Mouse (Mus musculus) fat pad, adult 2 months (tissue): ENCODE measurements around the gene Armc2.
"Not testable (repeated sequence)": the region's sequence is repeated elsewhere in the genome, so short reads cannot be mapped to it uniquely, and the experiment has no call there.

Source experiments
- DNase-seq: peaks from one replicate; pipeline ENCODE4 v3.0.0-alpha.2; 2011; ENCODE audit warnings: low read depth, low spot score; ENCODE audit errors: extremely low read depth

Gene Armc2

DNA sequence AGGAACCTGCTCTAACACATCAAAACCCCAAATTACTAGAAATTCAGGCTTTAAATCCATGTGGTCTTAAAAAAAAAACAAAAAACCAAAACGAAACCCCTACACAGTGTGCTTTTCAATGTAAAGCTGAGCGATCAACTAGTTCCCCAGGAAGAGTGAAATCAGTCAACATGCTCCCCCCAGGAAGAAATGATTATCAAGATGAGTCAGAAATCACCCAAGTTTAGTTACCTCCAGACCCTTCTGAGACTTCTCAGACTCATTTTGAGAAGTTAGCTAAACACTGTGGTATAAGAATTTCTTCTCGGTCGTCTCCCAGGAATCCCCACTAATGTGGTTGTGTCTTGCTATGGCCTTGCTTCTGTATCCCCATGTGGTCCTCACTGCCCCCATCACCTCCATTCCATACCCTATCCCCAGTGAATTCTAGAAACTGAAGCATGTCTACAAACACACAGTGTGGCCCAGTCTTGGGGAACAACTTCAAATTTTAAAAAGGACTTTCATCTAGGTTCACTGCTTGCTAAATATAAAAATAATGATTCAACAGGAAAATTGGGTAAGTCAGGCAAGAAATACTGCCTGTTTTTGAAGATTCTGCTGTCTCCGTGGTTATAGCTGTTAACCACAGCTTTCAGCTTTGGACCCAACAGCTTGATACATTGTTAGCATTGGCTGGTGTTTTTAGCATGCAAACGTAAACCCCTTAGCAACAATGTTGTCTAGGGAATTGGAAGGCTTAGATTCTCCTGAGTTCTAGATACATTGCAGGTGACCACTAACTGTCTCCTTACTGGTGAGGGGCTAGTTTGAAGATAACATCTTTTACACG, 39.6 kb downstream of the Armc2 start:
- no peak for DNase-seq

DNA sequence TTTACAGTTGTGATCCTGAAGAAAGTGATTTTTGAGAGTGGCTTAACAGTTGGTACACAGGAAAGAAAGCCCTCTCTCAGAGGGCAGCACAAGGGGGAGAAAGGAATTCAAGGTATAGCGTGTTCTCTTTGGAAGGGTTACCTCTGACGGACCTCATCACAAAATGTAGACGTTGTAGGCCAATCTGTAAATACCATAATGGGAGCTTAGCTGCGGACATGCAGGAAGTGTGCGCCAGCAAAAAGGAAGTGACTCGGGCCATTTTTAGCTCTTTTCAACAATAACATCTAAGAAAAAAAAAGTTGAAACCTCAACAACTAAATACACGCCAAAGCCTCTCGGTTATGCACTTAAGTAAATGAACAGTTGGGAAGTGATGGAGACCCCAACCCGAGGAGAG, 45.6 kb downstream of the Armc2 start:
- no peak for DNase-seq

DNA sequence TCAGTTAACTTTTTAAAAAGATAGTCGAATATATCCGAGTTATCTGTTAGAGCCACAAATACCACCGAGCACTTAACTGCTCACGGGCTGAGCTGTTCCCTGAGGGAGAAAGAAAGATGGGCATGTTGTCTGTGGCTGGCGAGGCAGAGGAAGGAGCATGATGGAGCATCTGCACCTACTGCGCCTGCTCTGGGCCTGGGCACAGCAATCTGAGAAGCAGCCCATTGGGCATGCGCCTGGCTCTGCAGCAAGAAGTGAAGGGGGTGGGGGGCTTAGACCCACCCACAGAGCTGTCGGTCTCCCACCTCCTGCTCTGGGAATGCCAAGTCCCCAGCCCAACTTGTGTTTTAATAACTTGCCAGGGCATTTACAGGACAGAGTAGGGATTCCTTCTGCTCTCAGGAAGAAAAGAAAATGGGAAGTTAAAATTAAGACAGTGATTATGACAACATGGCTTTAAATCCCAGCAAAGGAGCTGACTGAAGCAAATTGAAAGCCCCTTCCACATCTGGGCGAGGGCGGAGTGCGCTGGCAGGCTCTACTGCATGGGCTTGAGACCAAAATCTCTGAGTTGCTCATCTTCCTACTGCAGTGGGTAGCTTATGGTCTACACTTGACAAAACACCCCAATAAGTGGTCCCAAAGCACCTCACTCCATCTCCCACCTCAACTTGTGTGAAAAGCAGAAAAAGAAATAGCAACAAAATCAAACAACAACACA, 50.2 kb downstream of the Armc2 start:
- DNase-seq: no peak

DNA sequence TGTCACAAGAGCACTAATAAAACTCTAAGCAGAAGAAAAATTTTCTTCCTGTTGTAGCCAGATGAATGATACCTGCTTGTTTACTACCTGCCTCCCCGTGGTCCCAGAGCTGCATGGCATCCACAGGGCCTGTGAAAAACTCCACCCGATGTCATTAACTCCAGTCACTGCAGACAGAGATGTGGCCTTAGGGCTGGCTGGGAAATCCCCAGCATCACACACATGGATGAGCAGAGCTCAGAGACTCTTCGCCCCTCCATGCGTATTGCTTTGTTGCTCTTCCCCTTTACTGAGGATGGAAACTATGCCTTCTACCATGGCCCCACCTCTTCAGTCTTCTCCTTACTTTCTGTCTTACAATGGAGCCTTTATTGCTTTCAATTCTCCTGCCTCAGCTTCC, 55.5 kb downstream of the Armc2 start:
- DNase-seq: no peak

DNA sequence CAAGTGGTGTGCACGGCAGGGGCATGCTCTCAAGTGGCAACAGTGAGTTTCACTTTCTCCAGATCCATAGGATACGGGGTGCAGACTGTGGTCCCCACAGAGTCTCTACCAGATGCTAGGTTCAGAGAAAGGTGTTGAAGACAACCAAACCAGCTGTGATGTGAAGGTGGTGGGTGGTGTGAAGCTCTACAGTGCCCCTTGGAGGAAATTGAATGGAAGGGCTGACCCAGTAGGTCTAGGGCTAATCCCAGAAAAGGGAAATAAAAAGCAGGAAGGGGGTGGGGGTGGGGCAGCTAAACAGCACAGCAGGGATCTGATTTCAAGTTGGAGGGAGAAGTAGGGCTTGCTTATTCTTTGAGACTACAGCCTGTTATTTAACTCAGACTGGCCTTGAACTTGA, 58.4 kb downstream of the Armc2 start:
- no peak for DNase-seq

DNA sequence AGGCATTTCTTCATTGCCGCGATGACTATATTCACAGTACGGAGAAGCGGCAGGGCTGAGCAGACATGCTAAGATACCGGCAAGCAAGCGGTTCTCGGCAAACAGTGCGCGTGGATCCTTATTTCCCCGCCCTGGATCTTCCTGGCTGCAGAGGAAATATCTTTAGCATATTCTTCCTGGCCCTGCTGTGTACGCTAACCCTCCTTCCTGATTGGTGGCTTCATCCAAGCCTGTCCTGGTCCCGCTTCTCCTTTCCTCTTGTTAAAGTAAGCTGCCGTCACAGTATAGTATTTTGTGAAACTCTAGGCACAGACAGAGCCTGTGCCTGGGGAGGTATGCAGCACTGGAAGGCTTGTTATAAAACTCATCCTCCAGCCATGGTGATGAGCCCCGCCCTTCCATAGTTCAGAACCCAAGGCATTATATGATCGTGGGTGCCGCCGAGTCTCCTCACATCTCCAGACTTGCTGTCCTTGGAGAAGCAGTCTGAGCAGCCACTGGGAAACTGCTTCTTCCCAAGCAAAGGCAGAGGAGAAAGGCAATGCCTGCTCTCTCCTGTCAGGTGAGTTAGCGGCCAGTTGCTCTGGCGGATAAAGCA, 59.5 kb downstream of the Armc2 start:
- no peak for DNase-seq

DNA sequence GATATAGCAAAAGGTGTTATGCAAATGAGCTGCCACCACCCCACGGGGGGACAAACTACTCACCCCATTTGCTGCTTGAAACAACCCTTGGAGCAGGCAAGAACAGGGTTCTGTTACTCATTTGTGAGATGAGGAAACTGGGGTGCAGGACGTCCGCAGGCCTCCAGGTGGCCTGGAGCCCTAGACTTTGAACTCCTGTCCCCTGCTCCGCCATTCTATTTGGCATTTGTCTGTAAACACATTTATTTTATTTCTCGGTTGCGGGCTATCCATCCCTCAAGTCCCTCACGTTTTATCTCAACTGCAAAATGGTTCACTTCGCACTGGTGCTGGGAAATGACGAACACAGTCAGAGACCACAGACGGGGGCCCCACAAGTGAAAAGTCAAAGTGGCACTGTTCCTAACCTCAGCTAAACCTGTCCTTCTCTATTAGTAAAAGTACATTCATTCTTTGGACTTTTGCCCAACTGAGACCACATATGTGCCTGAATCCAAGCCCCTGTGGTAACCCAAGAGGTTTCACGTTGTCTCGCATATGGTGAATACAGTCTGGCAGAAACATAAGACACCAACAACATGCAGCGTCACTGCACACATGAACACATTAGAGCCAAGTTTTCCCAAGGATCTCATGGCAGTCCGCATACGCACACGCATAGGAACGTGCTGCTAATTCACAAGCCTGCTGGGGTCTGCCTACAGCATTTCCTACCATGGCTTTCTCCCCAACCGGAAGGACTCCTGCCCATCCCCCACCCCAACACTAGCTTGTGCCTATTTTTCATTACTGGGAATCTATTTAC, 60.6 kb downstream of the Armc2 start:
- no peak for DNase-seq

DNA sequence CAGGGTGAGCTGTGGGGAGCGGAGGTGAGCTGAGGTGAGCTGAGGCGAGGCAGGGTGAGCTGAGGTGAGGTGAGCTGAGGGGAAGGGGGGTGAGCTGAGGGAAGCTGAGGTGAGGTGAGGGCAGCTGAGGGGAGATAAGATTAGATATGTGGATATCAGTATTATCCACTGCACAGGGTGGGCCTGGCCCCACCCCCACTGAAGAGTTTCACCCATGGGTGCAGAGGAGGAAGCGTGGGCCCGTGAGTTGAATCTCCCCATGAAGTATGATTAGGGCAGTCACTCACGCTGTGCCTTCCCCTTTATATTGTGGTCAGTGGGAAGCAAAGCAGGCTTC, 64.7 kb downstream of the Armc2 start:
- DNase-seq: no peak

DNA sequence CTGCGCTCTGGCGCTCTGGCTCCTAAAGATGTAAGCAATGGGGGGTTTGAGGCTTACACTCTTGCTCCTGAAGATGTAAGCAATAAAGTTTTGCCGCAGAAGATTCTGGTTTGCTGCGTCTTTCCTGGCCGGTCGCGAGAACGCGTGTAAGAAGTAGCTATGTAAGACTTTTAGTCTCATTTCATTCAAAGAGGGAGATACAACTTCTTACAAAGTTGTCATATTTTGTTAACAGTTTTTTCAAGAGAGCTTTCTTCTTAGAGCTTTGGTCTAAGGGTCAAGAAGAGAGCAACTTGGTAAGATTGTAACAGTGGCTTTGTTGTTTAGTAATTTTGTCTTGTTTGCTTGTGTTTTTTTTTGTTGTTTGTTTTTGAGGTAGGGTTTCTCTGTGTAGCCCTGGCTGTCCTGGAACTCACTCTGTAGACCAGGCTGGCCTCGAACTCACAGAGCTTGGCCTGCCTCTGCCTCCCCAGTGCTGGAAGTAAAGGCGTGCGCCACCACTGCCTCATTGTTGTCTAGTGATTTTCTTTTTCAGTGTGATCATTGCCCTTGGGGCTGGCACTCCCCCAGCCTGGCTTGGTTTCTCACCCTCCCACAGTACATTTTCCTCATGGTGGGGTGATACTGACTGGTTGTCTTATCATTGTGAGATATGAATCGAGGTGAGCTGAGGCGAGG, 65.3 kb downstream of the Armc2 start:
- no peak for DNase-seq

DNA sequence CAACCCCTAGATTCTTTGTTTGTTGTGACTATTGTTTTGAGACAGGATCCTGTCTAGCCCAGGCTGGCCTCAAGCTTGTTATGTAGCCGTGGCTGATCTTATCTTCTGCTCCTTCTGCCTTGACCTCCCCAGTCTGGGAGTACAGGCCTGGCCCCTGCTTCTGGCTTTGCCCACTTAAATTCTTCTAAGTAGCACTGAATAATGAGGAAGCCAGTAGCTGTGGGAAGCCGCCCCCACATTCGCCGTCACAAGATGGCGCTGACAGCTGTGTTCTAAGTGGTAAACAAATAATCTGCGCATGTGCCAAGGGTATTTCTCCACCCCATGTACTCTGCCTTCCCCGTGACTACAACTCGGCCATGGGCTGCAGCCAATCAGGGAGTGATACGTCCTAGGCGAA, 65.9 kb downstream of the Armc2 start:
- not testable (repeated sequence) for DNase-seq

DNA sequence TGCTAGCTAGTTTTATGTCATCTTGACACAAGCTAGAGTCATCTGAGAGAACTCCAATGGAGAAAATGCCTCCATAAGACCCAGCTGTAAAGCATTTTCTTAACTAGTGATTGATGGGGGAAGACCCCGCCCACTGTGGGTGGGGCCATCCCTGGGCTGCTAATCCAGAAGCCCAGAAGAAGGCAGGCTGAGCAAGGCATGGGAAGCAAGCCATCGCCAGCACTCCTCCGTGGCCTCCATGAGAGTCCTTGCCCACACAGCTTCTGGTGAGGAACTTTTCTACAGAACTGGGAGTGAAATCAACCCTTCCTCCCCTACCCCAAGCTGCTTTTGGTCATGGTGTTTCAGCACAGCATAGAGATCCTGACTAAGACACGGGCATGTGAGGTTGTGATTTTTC, 79.2 kb downstream of the Armc2 start:
- no peak for DNase-seq

DNA sequence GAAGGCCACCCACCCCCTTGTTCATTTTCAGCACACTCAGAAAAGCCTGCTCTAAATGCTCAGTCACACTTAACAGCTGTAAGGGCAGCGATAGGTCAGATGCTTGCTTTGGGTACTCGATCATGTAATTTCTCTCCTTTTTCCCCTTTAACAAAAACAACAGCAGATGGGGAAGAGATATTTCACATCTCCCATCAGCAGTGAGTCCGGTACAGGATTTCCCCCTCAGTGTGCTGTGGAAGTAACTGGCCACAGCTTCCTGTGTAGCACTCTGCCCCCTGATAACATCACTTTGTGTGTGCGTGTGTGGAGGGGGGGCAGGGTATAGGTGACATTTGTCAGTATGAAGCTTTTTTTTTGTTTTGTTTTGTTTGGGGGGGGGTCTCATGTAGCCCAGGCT, 81.1 kb downstream of the Armc2 start:
- DNase-seq: no peak

DNA sequence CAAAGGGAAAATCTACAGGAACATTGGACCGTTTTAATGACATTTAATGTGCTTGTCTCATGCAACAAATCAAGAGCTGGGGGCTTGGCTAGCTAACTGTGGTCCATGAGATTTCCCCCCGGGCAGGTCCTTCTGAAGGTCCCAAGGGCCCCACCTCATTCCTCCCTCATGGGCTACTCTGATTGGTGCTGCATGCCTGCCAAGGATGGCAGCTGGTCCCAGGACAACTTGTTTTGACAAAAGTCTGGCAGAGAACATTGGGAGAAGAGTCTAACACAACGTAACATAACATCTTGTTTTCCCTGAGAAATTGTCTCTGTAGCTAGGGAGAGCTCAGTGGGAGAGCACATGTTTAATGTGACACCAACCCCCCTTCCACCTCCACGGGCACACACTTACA, 82.1 kb downstream of the Armc2 start:
- DNase-seq: no peak

DNA sequence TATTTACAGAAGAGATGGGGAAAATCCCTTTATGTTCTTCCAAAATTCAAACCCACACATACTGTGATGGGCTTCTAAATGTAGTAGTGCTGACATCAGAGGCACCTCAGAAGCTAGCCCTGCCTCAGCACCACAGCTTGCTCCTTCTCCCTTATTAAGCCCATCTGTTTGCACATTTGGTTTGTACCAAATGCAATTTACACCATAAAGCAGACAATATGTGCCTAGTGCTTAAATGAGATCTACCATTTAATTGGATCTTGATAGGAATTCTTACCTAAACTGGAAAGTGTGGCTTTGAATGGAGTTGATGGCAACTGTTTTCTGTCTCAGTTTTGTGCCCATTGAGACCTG, 82.8 kb downstream of the Armc2 start:
- DNase-seq: no peak

DNA sequence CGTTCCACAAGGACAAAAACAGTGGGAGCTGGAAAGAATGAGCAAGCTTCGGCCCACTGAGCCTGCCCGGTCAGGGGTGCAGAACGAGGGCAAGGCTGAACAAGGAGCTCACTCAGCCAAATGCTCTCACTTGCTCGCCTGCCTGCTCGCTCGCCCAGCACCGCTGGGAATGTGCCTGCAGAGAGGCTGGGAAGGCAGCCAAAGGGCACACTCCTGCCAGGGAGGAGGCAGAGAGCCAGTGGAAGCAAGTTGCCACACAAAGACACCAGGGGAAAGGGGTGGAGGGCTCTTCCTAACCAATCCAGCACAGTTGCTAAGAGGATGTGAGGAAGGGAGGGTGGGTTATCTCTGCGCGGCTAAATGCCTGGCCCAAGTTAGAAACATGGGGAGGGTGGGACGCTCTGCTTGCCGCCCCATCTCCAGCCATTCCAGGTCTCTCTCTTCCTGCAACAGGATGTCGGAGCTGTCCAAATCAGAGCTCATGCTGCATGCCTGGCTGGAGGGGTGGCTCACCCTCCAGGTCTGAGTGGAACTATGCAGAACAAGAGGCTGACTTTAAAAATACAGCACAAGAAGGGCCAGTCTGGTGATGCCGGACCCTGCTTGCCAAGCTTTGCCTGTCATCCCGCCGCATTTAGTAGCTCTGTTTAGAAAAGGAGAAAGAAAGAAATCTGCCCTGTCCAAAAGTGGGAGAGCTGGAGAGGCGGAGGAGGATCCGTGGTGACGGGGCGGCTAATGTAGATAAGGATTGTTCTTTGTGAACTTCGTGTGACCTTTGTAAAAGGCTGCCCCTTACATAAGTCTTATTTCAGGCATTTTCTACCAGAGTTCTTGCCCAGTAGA, 83.4 kb downstream of the Armc2 start:
- DNase-seq: peak; percentile 43

DNA sequence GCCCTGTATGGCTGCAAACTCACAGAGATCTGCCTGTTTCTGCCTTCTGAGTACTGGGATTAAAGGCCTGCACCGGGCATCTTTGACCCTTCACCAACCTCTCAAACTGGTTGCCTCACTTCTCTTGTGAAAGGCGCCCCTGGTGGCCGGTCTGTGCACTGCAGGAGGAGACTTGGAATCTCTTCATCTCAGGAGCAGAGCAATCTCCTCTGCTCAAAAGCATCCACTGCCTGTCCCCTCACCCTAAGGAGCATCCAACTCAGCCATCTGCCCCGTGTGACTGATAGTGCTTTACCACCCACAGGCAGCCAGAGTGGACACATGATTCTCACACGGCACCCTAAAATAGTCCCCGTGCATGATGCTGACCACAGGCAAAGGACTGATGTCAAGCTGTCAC, 84.7 kb downstream of the Armc2 start:
- no peak for DNase-seq

DNA sequence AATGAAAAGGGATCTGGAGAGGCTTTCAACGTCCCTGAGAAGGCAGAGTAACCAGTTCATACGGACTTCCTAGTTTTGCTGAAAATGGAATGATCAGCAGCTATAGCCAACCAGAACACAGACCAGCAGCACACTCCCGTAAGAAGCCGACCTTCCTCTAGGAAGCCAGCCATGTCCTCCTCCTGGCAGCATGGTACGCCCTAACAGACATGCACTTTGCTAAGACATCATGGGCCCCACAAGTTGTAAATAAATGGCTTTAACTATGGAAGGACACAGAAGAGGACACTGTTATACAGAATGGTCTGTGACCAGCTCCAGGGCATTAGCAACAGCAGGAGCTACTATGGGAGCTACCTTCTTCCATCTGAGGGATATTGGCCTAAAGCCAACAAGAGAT, 85.3 kb downstream of the Armc2 start:
- no peak for DNase-seq

DNA sequence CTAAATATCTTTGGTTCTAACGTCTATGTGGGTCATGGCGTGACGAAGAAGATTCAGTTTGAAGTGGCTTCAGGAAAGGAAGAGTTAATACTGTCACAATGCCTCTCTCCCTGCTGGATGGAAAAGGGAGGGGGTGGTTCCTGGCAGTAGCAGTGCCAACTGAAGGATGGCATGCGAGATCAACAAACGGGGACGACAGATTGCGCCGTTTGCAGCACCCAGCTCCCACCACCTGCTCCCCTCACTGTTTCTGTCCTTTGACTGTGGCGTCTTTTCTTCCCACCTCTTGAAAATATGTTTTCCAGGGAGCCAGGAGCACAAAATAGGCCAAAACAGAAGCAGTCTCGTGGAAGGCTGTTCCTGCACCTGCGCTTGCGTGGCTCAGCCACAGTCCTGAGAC, 86.3 kb downstream of the Armc2 start:
- no peak for DNase-seq

DNA sequence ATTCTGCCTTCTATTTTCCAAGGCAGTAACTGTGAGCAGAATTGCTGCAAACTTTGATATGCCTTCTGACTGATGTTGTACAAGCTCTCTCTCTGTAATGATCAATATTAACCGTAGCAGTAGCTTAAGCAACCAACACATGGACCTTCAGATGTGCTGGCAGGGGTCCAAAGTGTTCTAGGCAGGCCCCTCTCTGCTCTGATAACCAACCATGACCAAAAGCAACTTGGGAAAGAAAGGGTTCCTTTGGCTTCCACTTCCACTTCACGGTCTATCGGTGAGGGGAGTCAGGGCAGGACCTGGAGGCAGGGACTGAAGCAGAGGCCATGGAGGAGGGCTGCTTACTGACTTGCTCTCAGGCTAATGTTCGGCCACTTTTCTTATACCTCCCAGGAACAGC, 87.3 kb downstream of the Armc2 start:
- no peak for DNase-seq

DNA sequence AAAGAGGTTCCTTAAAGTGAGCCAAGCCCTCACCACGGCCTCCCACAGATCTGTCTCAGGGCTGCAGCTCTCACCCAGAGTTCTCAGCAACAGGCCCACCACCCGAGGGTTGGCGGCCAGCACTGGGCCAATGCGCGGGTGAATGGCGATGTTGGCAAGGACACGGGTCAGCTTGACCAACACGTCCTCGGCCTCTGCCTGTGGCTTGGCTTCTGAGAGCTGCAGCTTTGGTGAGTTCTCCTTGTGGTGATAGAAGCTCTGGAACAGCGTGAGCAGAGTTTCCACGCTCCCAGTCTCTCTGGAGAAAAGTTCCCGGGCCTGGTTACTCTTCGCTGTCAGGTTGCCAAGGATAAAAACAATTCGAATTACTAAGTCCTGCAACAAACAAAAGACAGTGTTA, 91.5 kb downstream of the Armc2 start:
- no peak for DNase-seq
